Mouse (Mus musculus) embryonic stem cell, embryonic (primary cell): ENCODE measurements around the gene Dnmt3c.

Source experiments
- CTCF ChIA-PET, 4 experiments: fragments of 300-600 bp in 2 of 4; fragments of 350-600 bp in 2 of 4; sonication (Branson Sonifier 250); formaldehyde crosslinking; loops; one replicate each; lab custom pipeline; 2022; ENCODE audit warnings: inconsistent platforms in 2 of 4; lab: Charles Lee
- POLR2A ChIA-PET, 4 experiments: fragments of 300-600 bp in 2 of 4; fragments of 350-600 bp in 2 of 4; sonication (Branson Sonifier 250); formaldehyde crosslinking; loops; one replicate each; lab custom pipeline; 2022; ENCODE audit warnings: antibody characterized with exemption in 4 of 4, inconsistent platforms in 1 of 4; lab: Charles Lee

Gene Dnmt3c

GRCm38 (mm10) chr2:153767484-153767883 lies 71.0 kb downstream of the Dnmt3c start:
- ChIA-PET POLR2A (interaction anchor here (0.6 to 2.1 kb wide), 10 partner anchors 12 to 665 kb away, joined by 3 to 11 read pairs (median 4); partner anchors contain the start of genes Mapre1 (in 3 of the 4) and Efcab8 (in 1 of the 4)), CTCF (interaction anchor here in 1 of 4 experiments (1.7 kb wide), 1 partner anchor 28 kb away, joined by 3 read pairs; no protein-coding TSS in a partner anchor)

GRCm38 (mm10) chr2:153768881-153769280 lies 72.4 kb downstream of the Dnmt3c start:
- POLR2A ChIA-PET = interaction anchor here in 2 of 4 experiments (1.1 to 1.9 kb wide), 3 partner anchors 10 to 11 kb away, joined by 3 to 11 read pairs (median 3); partner anchors contain the start of gene Efcab8 (in 1 of the 2)
- CTCF ChIA-PET = interaction anchor here in 2 of 4 experiments (0.6 to 1.7 kb wide), 2 partner anchors 26 to 724 kb away, joined by 3 to 5 read pairs; no protein-coding TSS in a partner anchor

DNA sequence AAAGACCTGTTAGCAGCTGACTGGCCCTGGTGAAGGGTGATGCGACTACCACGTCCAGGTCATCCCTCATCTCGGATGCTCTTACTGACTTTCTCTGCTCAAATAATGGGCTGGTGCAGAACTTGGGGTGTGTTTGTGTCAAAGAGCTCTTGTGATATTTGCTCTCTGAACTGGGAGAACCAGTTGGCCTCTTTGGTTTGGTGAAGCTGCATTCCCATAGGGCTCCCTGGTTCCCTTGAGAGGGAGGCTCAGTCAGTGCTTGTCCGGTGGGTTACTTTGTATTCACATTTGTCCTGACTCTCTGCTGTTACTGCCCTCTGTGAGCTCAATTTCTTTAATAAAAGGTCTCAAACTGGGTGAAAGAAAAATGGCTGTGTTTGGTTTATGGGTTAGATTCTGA lies 76.5 kb downstream of the Dnmt3c start:
- ChIA-PET POLR2A (interaction anchor here in 2 of 4 experiments (1.0 to 2.2 kb wide), 6 partner anchors 15 to 30 kb away, joined by 3 to 7 read pairs (median 4); no protein-coding TSS in a partner anchor), CTCF (interaction anchor here in 1 of 4 experiments (1.3 kb wide), 1 partner anchor 35 kb away, joined by 4 read pairs; no protein-coding TSS in a partner anchor)

- ChIA-PET CTCF (interaction anchor here in 1 of 4 experiments (0.7 kb wide), 1 partner anchor 400 kb away, joined by 7 read pairs; no protein-coding TSS in a partner anchor), POLR2A (interaction anchor here in 2 of 4 experiments (0.5 to 0.7 kb wide), 3 partner anchors 33 to 198 kb away, joined by 3 to 7 read pairs (median 3); no protein-coding TSS in a partner anchor)
Observed at GRCm38 (mm10) chr2:153775472-153775871, 79.0 kb downstream of the Dnmt3c start.

- CTCF ChIA-PET = interaction anchor here in 3 of 4 experiments (0.6 to 1.4 kb wide), 4 partner anchors 16 to 1899 kb away, joined by 3 to 8 read pairs (median 6); no protein-coding TSS in a partner anchor
Observed at GRCm38 (mm10) chr2:153778638-153779362, 82.3 kb downstream of the Dnmt3c start.

More at GRCm38 (mm10) chr2:153778638-153779362, 82.3 kb downstream of the Dnmt3c start:
- POLR2A ChIA-PET = interaction anchor here in 3 of 4 experiments (0.6 to 2.3 kb wide), 21 partner anchors 8 to 1567 kb away, joined by 3 to 11 read pairs (median 5); partner anchors contain the start of gene Mapre1 (in 2 of the 3)
